Mouse (Mus musculus) brain, adult 2 months (tissue): ENCODE measurements at regions not wholly inside any gene's neighbourhood (a gene's known extent, or its start where the extent isn't known, plus 50 kb on each side); places are given as distances from the start of the nearest gene placed in this dataset.
A peak's percentile ranks its signal among the peaks of the same experiment; 100 is the strongest.

Experiments
- DNase-seq: peaks from one replicate; pipeline ENCODE4 v3.0.0; 2011; ENCODE audit warnings: low read depth, low spot score

DNA sequence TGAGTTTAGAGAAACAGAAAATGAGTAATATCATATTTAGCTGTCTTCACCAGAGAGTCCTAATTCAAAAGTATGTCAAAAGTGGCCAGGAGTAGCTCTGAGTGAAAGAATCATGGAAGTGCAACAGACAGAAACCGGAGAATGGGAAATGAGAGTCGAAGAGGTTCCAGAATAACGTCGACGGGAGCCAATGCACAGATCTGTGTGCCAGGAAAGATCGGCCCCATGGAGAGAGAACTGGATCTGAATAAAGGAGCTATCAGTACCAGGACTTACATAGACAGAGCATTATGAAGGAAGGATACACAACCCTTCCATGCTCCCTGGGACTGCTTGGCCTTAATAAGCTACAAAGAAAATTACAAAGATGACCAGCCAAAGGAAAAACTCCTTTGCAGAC lies 502.1 kb downstream of the Kcnj2 start:
- DNase-seq = no peak

DNA sequence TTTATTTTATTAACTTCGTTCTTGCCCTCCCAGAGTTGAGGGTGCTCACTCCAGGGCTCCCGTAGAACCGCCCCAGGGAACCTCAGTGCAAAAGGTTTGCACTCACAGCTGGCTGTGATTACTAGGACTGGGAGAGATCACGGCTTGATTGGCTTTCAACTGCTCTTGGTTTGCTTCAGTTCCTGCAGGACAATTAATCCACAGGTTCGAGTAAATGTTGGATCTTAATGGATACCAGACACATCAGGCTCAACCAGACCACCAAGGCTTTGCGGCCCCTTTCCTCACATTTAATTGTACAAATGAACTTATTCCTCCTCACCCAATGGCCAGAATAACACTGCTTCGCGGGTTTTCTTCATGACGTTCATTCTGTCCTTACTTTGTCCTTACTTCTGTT lies 502.9 kb downstream of the Kcnj2 start:
- no peak for DNase-seq

DNA sequence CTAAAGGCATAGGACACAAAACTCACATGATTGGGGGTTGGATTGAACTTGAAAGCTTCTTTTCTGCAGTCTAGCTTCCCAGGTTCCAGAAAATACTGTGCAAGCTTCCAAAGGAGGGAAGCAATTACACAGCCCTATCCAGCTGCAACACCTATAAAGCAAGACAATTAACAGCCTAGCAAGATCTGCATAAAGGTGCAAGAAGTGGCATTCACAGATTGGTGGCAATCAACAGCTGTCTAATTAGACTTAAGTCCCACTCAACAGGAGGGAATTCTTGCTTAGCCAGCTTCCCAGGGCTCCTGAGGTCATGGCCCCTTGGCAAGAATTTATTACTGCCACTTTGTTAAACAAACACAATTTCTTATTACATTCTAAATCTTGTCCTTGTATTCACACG lies 511.9 kb downstream of the Kcnj2 start:
- DNase-seq = no peak

GRCm38 (mm10) chr11:111582980-111583379 lies 517.0 kb downstream of the Kcnj2 start:
- DNase-seq = no peak

DNA sequence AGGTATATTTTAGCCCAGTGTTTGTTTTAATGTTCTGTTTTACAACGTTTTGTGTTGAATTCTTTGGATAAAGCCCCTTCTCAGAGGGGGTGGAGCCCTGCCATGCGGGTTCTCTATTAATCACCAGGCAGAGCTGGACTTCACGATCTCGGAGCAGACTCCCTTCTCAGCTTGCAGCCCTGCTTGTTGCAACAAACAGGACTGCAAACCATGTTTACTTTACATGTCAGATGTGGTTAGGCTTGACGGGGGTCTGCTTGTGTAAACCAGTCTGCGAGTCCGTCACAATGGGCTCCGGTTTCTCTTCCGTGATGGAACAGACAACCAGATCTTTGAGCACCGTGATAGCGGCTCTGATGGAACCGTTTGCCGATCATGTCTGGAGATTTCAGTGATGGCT lies 517.6 kb downstream of the Kcnj2 start:
- DNase-seq = no peak

DNA sequence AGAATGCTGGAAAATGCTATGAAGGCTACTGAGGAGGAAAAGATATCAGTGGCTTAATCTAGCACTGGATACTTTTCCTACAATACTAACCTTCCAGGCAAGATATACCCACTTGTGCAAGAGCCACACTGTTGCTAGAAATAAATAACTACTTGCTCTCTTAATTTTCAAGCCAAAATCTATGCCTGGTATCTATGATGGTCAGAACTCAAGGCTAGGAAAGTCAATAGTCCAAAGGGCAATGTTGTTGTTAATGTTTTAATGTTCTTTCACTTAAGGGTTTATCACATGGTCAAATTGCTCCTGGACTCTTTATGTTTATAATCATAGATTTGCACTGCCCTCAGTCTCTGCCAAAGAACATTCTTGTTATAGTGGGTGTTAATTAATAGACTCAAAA lies 533.5 kb downstream of the Kcnj2 start:
- DNase-seq = no peak

- DNase-seq = no peak
Observed at GRCm38 (mm10) chr11:111605146-111605545, 539.2 kb downstream of the Kcnj2 start.

DNA sequence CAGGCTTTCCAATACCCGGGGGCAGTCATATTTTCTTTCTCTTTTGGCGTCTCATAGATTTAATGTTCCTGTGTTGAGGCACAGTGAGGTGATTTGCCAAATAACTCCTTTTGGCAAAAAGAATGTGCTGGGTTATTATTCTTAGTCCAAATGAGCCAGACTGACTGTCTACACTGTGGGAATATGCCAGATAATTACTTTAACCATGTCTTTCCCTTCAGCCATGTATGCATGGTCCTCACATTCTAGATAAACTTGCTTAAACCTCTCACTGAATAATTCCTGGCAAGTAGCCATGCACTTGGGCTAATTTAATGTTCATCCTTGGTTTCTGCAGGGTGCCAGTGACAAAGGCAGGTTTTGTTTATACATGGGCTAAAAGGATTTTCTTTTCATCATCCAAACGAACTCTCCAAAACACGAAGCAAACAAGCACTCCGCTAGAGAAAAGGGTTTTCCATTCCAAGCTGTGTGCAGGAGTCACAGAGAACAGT lies 544.6 kb downstream of the Kcnj2 start:
- DNase-seq = no peak

DNA sequence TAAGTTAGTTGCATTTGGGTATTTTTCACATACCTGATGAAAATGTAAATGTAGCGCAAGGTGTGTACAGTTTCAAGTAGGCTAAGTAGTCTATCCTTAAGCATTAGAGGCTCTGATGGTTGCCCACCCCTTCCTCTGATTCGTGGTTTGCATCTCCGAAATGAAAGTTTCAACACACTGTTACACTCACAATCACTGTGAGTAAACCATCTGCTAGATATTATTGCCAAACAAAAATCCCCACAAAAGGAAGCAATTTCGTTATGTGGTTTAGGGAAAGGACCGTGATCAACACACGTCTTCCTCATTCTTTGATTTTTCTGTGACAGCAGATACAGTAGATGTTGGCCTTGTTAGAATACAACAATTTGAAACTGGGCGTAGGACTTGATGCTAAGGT lies 577.6 kb downstream of the Kcnj2 start:
- DNase-seq = no peak

GRCm38 (mm10) chr11:111652882-111653281 lies 586.9 kb downstream of the Kcnj2 start:
- DNase-seq = peak; percentile 47

GRCm38 (mm10) chr11:111657778-111658177 lies 591.8 kb downstream of the Kcnj2 start:
- no peak for DNase-seq

DNA sequence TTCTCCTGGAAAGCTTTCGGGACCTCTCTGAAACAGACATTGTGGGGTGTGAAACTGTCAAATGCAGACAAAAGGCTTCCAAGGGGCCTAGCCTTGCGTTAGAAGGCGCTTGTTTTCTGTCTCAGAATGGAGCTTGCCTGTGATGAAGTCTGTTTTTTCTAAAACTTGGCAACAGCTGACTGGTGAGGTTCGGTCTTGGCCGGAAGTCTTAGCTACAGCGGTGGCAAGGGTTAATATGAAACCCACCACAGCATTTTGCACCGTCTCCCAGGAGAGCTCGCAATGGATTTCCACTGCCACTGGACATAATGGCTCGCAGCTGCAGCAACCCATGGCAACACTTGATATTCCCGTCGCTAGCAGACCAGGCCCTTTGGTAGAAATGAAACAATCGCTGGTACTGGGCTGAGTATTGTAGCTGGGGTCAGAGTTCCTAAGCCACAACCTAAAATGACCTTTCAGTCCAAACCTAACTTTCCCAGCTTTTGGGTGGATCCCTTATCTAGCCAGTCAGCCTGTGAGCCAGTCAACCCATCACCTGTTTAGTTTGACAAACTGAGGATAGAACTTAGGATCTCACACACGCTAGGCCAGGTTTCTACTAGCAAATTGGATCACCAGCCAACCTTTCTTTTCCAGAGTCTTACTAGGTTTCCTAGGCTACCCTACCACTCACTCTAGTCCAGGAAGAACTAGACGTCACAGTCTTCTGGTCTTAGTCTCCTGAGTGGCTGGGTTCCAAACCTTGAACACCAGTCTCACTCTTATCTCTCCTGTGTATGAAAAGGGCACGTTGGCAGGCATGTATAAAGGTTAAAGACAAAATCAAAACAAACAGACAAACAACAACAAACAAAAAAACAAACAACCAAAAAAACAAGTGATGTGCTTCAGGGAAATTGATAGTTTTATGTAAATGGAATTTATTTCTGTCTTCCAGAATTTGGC lies 592.7 kb downstream of the Kcnj2 start:
- no peak for DNase-seq

DNA sequence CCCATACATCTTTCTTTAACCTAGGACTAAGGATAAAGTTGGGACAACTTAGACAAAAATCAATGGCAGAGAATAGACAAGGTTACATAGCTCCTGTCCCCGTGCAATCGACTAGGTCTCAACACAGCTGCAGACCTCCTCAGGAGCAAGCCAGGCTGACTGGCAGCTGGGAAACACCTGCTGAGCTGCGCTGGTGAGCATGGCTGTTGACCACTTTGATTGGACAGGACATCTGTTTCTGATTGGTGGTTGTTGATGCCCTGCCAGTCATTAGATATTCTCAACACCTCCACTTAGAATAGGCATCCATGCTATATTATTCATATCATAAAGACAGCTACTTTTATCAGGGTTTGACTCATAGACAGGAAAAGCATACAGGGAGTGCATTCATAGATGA lies 597.3 kb downstream of the Kcnj2 start:
- DNase-seq = no peak

- no peak for DNase-seq
Observed at GRCm38 (mm10) chr11:111666336-111666735, 600.4 kb downstream of the Kcnj2 start.

DNA sequence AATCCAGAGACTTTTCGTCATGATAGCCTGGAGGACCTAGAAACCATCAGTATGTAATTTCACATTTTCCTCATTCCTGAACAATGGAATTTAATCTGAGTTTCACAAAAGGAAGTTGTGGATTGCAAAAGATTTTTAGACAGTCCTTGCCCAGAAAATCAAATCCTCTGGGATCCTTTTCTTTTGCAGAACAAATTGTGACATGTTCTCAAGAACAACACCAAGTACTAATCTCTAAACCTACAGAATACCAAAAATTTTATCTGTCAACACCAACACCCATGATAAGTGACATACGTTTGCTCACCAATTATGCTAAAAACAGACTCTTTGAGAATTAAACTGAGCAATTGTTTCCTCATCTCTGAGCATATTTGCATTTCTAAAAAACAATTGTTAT lies 605.9 kb downstream of the Kcnj2 start:
- no peak for DNase-seq

DNA sequence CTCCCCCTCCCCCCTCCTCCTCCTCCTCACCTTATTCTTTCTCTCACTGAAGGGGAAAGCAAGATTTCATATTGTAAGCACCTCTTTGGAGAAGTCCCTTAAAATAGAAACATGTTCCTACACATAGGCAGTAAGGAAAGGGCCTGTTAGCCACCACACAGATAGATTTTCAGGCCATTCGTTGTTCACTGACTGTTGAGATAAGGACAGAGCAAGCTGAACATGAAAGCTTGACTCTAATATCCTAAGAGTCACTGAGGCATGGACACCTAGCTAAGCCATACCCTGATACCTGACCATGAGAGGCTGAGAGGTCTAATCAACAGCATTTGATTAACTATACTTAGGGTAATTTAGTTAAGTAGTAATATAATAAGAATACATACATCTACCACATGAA lies 609.7 kb downstream of the Kcnj2 start:
- DNase-seq = no peak

- DNase-seq = no peak
Observed at GRCm38 (mm10) chr11:111682341-111682740, 616.4 kb downstream of the Kcnj2 start.

DNA sequence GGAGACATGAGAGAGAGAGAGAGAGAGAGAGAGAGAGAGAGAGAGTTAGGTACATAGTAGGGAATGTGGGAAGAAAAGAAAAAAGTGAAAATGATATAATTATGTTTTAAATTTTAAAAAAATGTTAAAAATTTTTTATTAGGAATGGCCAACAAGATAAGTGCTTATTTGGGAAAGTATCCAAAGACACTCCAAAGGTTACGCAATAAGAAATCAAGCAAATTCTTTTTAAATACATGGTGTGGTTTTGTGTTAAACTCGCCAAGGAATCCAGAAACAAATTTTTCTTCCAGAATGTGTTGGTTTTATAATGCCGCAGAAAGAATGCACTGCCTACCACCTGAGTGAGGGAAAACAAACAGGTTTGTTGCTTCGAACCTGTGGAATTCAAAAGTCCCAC lies 617.9 kb downstream of the Kcnj2 start:
- no peak for DNase-seq

DNA sequence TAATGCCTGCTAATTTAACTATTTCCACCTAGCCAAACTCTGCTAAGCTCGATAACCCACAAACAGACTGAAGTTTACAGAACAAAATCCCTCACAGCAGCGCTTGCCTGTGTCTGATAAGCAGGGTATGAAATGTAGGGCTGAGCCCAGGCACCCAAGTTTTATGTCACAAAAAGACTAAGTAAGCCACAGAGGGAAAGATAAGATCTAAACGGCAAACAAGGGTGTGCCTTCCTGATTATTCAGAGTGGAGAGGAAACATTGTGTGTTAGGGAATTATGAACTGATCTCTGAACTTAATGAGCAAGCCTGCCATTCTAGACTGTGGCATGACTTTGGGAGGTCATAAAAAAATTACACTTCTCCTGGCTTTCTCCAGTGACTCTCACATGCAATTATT lies 621.8 kb downstream of the Kcnj2 start:
- no peak for DNase-seq

- no peak for DNase-seq
Observed at GRCm38 (mm10) chr11:111688186-111688860, 622.4 kb downstream of the Kcnj2 start.

GRCm38 (mm10) chr11:111689899-111690298 lies 623.9 kb downstream of the Kcnj2 start:
- no peak for DNase-seq

DNA sequence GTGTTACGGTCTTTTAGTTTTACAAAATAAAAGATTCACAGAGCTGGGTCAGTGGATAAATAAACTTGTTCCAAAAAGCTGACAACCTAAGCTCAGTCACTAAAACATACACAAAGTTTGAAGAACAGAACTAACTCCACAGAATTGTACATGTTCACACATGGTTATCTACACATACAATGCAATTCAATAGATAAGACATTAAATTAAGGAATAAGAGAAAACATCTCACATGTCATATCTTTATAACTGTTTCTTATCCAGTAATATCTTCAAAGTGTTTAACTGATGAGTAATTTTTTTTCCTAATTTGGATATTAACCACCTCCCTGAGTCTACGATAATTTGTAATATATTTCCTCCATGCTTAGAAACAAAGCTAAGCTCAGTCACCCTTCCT lies 625.5 kb downstream of the Kcnj2 start:
- DNase-seq = no peak

DNA sequence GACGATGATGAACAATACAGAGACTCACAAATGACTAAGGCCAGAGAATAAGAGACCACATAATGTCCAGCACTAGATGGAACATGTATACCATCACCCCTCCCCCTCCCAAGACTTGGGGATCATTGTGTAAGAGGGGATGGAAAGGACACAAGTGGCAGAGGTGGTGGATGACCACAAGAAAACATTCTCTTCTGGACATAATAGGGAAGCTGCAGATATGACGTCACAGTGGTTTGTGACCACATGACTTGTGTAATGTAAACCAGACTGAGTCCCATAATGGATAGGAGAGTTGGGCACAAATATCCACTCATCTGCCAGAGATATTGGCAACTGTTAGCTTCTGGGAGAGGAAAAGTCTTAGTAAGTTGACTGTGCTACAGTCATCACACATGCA lies 630.7 kb downstream of the Kcnj2 start:
- DNase-seq = no peak
